Mouse (Mus musculus) testis, adult 2 months (tissue): ENCODE data around the gene Ccdc33.

Experiments used
- CTCF ChIP-seq: fragments of 200-500 bp; IDR thresholded peaks from 2 replicates; pipeline ENCODE4 v1.5.1; 2012; ENCODE audit warnings: low read depth, mild to moderate bottlenecking, inconsistent platforms, low read length, moderate library complexity; ENCODE audit not compliant: control insufficient read depth, insufficient read depth, insufficient replicate concordance
- POLR2A ChIP-seq: fragments of 200-500 bp; IDR thresholded peaks from 2 replicates; pipeline ENCODE4 v1.6.1; 2012; ENCODE audit warnings: low read depth, mild to moderate bottlenecking, inconsistent platforms, low read length, moderate library complexity; ENCODE audit not compliant: control insufficient read depth

DNA sequence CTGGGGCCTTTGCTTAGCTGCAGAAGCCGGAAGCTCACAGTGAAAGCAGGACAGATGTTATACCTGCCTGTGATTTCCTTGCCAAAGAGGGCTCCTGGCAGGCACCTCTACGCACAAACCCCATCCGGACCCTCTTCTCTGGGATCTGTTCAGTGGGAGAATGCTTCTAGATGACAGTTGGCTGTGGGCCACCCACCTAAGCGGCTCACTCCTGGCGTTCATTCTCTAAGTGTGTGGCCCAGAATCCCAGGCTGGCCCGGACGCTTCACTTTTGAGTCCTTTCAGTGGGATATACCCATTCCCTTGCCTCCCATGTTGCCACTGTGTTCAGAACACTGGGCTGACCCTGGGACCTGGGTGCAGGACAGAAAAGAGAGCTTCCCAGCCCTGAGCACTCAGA is 31.8 kb downstream of the Ccdc33 start:
- TF ChIP-seq POLR2A (no peak), CTCF (no peak)
